Mouse (Mus musculus): ENCODE data around the gene Eef2k.

DNA sequence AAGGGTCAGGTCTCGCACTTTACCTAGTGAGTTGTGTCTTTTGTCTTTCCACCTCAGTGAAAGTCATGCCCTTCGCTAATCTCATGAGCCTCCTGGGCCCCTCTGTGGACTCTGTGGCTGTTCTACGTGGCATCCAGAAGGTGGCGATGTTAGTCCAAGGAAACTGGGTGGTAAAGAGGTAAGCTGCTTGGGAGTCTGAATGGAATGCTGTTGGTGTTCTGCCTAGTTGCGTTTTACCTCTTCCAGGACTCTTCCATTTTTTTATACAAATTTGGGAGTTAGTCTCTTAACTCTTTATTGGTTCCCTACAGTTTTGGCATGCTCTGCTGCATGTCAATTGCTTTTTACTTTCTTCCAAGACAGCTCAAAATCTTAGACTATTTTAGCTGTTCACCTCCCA is 92.1 kb downstream of the Eef2k start:
- TF ChIP-seq CTCF (IDR thresholded peaks at IDR 0.05; ENCODE audit: extremely low read depth, insufficient read depth, low read length) (peak; percentile 86), POLR2A (IDR thresholded peaks at IDR 0.05; ENCODE audit: extremely low read depth, insufficient read depth, low read length) (no peak)

All from cortical plate, adult 2 months (tissue).